Mouse (Mus musculus) cerebellum, adult 18-20 months (tissue): ENCODE data around the gene Rasal1.
A peak's percentile ranks its signal among the peaks of the same experiment; 100 is the strongest.

Experiments used
- DNase-seq, 2 experiments: peaks; one replicate each; pipeline ENCODE4 v3.0.0; 2021

Rasal1 gene

GRCm38 (mm10) chr5:120660816-120661215 lies 12.2 kb downstream of the Rasal1 start:
- DNase-seq = no peak

- no peak for DNase-seq
These were observed 16.3 kb downstream of the Rasal1 start for GRCm38 (mm10) chr5:120664888-120665287.

- DNase-seq = no peak
These were observed 20.1 kb downstream of the Rasal1 start for GRCm38 (mm10) chr5:120668761-120669160.

GRCm38 (mm10) chr5:120670132-120670531 lies 21.5 kb downstream of the Rasal1 start:
- DNase-seq = no peak

GRCm38 (mm10) chr5:120671865-120672264 lies 23.3 kb downstream of the Rasal1 start:
- DNase-seq = no peak

GRCm38 (mm10) chr5:120673626-120674025 lies 25.0 kb downstream of the Rasal1 start:
- DNase-seq = peak; percentile 71 to 80

GRCm38 (mm10) chr5:120674229-120675145 lies 25.9 kb downstream of the Rasal1 start:
- DNase-seq = no peak

- DNase-seq = no peak
These were observed 28.9 kb downstream of the Rasal1 start for GRCm38 (mm10) chr5:120677516-120677915.

- peak; percentile 65 to 66 for DNase-seq
These were observed 31.3 kb downstream of the Rasal1 start for GRCm38 (mm10) chr5:120679676-120680555.

GRCm38 (mm10) chr5:120680918-120681317 lies 32.3 kb downstream of the Rasal1 start:
- DNase-seq = no peak

- DNase-seq = no peak
These were observed 34.6 kb downstream of the Rasal1 start for GRCm38 (mm10) chr5:120682982-120683771.

- DNase-seq = no peak
These were observed 37.1 kb downstream of the Rasal1 start for GRCm38 (mm10) chr5:120685678-120686077.

- no peak for DNase-seq
These were observed 38.3 kb downstream of the Rasal1 start for GRCm38 (mm10) chr5:120686749-120687483.

- no peak for DNase-seq
These were observed 38.9 kb downstream of the Rasal1 start for GRCm38 (mm10) chr5:120687484-120687851.

GRCm38 (mm10) chr5:120687897-120688296 lies 39.3 kb downstream of the Rasal1 start:
- no peak for DNase-seq

GRCm38 (mm10) chr5:120688434-120688833 lies 39.8 kb downstream of the Rasal1 start:
- DNase-seq = no peak

GRCm38 (mm10) chr5:120690417-120690816 lies 41.8 kb downstream of the Rasal1 start:
- DNase-seq = no peak

- no peak for DNase-seq
These were observed 43.4 kb downstream of the Rasal1 start for GRCm38 (mm10) chr5:120692034-120692433.

GRCm38 (mm10) chr5:120693931-120694694 lies 45.5 kb downstream of the Rasal1 start:
- no peak for DNase-seq

- peak; percentile 68 to 71 for DNase-seq
These were observed 46.1 kb downstream of the Rasal1 start for GRCm38 (mm10) chr5:120694695-120695074.

- DNase-seq = no peak
These were observed 47.6 kb downstream of the Rasal1 start for GRCm38 (mm10) chr5:120696057-120696743.
